Mouse (Mus musculus): ENCODE results near the gene Slc2a4. TPM values are rescaled to one million over a fixed set of nuclear protein-coding genes. Genes with fewer than 3 reads are reported as not detected.

Slc2a4 gene
- total RNA-seq, 2 experiments from 2014 or later, result 325 to 365 TPM

DNA sequence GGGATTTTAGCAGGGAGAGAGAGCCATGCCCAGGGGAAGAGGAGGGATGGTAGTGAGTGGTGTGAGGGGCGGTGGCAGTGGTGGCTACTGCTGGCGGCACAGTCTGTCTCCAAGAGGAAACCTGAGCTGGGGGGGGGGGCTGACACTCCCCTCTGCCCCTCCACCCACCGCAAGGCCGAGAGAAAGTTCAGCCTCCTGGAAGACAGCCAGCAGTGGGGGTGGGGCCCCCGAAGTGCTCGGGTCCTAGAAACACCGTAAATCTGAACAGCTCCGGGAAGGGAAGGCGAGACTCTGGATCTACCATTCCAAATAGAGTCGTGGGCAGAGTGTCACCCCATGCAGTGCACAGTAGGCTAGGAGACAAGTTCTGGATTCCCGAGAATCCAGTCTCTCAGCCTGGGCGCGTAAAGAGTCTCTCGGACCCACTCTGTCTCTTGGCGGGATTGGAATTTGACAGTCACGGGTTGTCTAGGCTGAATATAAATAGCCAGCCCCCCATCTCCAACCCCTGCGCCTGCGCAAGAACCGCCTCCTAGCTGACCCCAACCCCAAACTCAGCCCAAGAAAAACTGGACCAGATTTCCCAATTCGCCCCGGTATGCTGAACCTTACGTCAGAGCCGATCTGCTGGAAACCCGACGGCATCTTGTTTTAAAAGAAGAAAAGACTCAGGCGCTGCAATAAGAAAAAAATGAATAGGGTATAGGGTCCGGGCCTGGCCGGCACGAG is 487 bp downstream of the Slc2a4 start:
- intact Hi-C loops (cut with DNase I), result no loop called here
- peak; percentile 33 for DNase-seq (ENCODE audit: low spot score)

DNA sequence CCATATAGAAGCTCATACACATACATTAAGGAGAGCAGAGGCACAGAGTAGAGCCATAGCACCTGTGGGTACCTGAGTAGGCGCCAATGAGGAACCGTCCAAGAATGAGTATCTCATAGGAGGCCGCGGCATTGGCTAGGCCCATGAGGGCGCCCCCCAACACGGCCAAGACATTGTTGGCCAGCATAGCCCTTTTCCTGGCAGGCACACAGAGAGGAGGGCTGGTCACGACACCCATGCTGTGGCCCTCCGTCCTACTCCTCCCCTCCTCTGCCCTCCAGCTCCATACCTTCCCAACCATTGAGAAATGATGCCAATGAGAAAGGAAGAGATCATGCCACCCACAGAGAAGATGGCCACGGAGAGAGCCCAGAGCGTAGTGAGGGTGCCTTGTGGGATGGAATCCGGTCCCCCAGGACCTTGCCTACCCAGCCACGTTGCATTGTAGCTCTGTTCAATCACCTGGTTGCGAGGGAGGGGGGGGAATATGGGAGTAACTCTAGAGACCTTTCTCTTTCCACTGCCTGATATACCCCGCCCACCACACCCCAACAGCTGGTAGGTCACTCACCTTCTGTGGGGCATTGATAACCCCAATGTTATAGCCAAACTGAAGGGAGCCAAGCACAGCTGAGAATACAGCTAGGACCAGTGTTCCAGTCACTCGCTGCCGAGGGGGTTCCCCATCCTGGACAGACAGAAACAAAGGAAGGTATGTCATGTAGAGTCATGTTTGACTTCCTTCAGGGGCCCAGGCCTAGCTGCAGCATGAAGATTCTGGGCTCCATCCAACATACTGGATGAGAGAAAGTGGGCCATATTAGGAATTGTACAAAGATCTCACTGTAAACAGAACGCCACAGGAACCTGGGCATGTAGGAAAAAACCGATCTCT is 1.7 kb downstream of the Slc2a4 start:
- intact Hi-C loops (cut with DNase I), result no loop called here
- no peak for DNase-seq (ENCODE audit: low spot score)

DNA sequence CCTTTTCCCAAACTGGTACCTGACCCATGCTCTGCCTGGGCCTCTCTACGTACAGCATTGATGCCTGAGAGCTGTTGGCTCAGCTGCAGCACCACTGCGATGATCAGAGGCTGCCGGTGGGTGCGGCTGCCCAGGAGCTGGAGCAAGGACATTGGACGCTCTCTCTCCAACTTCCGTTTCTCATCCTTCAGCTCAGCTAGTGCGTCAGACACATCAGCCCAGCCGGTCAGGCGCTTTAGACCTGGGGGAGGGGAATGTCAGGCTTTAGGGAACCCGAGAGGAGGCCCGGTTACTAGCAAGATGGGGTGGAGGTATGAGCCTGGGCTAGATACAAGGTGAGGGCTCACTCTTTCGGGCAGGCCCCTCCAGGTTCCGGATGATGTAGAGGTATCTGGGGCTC is 2.8 kb downstream of the Slc2a4 start:
- intact Hi-C loops (cut with DNase I), result no loop called here
- DNase-seq (ENCODE audit: low spot score), result no peak

DNA sequence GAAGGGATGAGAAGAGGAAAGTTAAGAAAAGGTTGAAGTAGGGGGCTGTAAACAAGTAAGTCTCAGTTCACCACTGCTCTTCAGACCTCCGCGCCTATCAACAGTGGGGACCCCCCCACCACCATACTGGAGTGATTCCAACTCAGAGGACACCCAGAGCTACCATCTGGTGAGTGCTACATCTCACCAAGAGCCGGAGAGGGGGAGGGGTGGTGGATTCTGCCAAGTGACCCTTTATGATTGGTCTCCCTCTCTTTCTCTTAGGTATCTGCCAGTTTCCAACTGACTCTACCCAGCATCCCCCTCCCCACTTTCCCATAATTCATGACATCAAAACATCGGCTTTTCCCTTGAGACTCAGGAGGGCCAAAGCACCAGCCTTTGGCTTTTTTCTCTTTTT is 7.0 kb downstream of the Slc2a4 start:
- intact Hi-C loops (cut with DNase I), result no loop called here

DNA sequence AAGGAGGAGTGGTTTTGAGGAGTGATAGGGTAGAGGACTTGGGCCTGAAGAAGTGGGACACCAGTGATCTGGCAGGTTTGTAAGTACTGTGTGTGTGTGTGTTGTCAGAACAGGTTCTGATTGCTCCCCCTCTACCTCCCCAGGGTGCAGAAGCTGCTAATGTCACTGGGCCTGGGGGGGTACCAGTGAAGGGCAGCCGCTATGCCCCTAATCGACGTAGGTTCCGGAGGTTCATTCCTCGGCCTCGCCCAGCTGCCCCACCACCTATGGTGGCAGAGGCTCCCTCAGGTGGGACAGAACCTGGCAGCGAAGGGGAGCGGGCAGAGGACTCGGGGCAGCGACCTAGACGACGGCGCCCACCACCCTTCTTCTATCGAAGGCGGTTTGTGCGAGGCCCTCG is 8.3 kb downstream of the Slc2a4 start:
- intact Hi-C loops (cut with DNase I), result loop anchor here (10.0 kb wide), 1 partner anchor 275 kb away; the partner anchor contains the start of gene Slc16a11
- DNase-seq (ENCODE audit: low spot score), result no peak

More for the DNA sequence above, 7.0 kb downstream of the Slc2a4 start:
- DNase-seq (ENCODE audit: low spot score), result no peak

DNA sequence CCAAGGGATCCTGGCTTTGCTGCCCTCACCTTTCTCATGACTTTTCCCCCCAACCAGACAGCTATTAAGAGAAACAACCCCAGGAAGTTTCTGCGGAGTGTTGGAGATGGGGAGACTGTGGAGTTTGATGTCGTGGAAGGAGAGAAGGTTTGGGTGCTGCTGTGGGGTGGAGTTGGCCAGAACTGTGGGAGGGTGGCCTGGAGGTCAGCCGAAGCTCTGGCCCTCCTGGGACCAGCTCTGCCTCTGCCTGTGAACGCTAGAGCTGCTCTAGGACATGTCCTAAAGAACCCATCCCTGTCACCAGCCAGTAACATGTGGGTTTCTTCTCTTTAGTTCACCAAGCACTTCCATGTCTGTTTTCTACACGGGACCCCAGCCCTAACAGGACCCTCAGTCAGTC is 8.8 kb downstream of the Slc2a4 start:
- intact Hi-C loops (cut with DNase I), result loop anchor here (10.0 kb wide), 1 partner anchor 276 kb away; the partner anchor contains the start of gene Slc16a11
- DNase-seq (ENCODE audit: low spot score), result no peak

DNA sequence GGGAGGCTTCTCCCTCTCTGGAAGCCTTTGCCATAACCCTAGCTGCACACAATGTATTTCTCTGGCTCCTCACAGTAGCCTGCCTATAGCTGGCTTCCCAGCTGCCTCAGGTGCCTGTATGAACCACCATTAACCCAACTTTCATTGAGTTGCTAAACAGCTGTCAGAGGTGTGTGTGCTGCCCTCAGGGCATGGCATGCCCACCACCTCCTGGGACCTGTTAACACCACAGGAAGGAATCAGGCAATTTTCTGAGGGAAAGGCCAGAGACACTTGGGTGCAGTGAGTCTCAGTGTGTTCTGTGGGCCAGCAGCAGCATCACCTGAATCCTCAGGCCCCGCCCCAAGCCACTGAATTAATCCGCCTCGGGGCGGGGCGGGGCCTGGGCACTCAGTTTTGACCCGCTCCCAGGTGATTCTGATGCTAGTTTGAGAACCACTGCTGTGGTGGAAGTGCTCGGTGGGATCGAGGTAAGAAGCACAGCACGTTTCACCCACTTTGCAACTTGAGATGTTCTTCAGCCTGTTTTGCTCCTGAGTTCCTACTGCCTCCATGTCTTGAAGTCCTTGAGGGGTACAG is 9.5 kb downstream of the Slc2a4 start:
- intact Hi-C loops (cut with DNase I), result loop anchor here (10.0 kb wide), 1 partner anchor 276 kb away; the partner anchor contains the start of gene Slc16a11
- DNase-seq (ENCODE audit: low spot score), result no peak

DNA sequence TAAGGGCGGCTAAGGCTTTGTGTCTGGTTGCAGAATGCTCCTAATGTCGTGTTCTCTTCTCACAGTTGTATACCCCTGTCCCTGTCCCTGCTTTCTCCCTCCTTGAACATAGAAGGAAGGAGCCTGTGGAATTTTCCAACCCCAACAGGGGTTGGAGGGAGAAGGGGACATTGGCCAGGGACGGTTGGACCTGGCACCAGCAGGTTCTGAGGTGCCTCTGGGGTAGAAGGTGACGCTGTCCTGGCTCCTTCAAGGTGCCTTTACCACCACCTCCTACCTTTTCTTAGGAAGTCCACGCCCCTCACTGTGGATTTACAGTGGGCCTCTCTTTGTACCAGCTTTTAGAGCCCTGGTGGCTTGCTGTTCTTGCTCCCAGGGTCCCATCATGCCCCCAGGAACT is 10.2 kb downstream of the Slc2a4 start:
- intact Hi-C loops (cut with DNase I), result loop anchor here (10.0 kb wide), 1 partner anchor 277 kb away; the partner anchor contains the start of gene Slc16a11

DNA sequence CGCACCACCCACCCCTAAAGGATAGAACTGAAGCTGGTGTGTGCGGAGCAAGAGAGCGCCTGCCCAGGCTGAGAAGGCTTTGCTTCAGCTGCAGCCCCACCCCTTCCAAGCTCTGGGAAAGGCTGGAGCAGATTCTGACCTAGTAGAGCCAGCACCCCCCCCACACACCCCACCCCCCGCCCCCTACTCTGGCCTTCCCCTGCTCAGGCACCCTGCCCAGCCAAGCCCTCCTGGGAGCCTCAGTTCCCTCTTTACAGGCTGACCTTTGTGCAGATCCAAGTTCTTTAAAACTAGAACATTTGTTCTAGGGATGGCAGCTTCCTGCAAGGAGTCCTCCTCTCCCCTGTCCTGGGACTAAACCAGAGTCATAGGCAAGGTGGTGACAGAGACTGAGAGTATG is 10.6 kb downstream of the Slc2a4 start:
- intact Hi-C loops (cut with DNase I), result loop anchor here (10.0 kb wide), 1 partner anchor 277 kb away; the partner anchor contains the start of gene Slc16a11
- peak; percentile 35 for DNase-seq (ENCODE audit: low spot score)

More for the DNA sequence above, 10.2 kb downstream of the Slc2a4 start:
- no peak for DNase-seq (ENCODE audit: low spot score)

DNA sequence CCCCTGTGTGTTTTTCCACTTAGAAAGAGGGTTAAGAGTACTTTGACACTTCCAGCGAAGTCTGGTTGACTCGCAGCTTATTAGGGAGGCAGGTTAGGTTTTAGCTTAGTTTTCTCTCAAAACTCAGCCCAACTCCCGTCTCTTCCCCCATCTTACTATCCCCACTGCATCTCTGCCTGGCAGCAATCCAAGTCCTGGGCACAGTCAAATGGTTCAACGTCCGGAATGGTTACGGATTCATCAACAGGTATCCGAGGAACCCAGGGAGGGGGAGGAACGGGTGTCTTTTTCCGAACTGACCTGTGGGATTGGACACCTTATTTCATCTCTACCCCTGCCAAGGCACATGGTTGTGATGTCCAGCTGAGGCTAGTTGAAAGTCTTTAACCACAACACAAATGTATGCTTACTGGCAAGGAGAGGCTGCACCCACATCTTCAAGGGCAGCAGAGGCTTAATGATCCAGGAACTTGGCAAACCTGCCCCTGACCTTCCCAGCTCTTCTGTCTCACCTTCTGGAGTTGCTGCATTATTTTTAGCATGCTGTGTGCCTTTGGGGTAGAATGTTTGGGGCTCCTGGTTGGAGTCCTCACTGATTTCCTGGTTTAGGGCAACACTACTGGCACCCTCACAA is 11.2 kb downstream of the Slc2a4 start:
- intact Hi-C loops (cut with DNase I), result loop anchor here (10.0 kb wide), 1 partner anchor 278 kb away; the partner anchor contains the start of gene Slc16a11
- no peak for DNase-seq (ENCODE audit: low spot score)

DNA sequence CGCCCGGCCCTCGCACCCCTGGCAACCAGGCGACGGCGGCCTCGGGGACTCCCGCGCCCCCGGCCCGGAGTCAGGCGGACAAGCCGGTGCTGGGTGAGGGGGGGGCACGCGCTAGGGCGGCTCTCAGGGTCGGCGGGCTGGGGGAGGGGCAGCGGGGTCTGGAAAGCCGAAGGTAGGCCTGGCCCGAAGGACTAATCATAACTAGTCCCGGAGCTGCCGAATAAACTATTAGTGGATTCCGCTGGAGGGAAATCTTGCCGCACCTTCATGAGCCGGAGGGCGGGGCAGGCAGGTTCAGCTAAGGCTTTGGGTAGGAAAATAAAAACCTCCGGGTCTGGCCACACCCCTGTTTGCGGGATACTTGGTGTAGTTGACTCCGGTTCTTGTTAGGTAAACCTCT is 11.8 kb downstream of the Slc2a4 start:
- intact Hi-C loops (cut with DNase I), result loop anchor here (10.0 kb wide), 1 partner anchor 279 kb away; the partner anchor contains the start of gene Slc16a11
- no peak for DNase-seq (ENCODE audit: low spot score)

DNA sequence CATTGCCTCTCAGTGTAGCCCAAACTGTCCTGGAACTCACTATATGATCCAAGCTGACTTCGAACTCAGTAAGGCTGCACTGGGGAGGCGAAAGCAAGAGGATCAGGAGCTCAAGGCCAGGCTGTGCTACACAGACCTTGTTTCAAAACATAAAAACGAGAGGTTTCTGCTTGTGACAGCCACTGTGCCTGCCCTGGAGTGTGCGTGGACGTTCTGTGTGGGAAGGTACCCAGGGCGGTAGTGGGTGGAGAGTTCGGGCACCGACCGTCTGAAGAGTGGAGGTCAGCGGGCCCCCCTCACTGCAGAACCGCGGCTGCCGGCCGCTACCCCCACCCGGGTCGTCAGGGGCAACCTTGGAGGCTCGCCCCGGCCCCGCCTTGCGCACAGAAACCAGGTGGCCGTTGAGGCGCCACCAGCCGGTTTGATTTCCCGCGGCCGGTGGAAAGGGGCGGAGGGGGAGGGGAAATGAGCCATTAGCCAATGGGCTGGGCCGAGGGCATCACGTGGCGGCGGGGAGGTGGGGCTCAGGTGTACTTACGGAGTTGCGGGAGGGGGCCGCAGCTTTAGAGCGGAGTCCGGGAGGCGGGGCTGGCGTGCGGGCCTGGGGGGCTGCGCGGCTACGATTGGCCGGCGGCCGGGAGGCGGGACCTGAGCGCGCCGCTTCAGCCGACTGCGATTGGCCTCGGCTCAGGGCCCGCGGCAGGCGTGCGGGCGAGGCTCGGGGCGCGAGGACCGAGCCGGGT is 12.7 kb downstream of the Slc2a4 start, which contains the start of gene Ybx2:
Gene Ybx2, plus strand, starts transcription at position 660 of the 743 bp plus-strand sequence.
- intact Hi-C loops (cut with DNase I), result loop anchor here (10.0 kb wide), 1 partner anchor 279 kb away; the partner anchor contains the start of gene Slc16a11

DNA sequence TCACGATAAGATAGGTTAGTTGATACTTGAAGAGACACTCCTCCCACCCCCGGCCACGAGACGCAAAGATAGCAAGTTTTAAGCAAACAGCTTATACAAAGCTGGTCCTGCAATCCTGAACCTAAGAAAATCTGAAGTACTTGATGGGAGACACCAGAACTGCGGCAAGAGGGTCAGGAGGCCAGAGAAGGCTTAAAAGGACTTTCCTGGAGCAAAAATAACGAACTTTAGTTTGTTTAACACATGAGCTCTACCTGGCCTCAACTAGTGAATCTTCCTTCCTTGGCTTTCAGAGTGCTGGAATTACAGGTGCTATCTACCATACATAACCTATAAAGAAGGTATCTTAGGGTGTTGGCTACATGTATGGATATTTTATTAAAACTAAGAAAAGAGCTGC is 13.3 kb downstream of the Slc2a4 start:
- intact Hi-C loops (cut with DNase I), result loop anchor here (1.0 to 10.0 kb wide), 3 partner anchors 15 to 280 kb away; partner anchors contain the start of gene Slc16a11
- DNase-seq (ENCODE audit: low spot score), result no peak

More for the DNA sequence above, 12.7 kb downstream of the Slc2a4 start, which contains the start of gene Ybx2:
- DNase-seq (ENCODE audit: low spot score), result peak; percentile 72

DNA sequence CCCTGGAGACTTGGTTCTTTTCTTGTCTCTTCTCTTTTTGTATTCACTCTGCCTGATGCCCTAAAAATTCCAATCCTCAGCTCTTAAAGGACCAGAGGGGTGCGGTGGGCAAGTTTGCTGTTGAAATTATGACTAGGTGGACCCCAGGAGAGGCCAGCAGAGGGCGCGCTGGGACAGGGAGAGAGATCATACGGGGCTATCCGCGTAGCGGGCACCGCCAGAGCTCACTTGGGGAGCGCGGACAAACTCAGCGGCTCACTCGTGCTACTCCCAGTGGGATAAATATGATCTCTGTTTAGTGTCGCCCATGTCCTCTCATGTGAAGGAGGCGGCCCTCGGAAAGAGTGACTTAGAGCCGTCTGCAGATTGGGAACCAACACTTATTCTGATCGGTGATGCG is 13.8 kb downstream of the Slc2a4 start:
- peak; percentile 71 for DNase-seq (ENCODE audit: low spot score)
- intact Hi-C loops (cut with DNase I), result loop anchor here (1.0 to 10.0 kb wide), 3 partner anchors 15 to 281 kb away; partner anchors contain the start of gene Slc16a11

DNA sequence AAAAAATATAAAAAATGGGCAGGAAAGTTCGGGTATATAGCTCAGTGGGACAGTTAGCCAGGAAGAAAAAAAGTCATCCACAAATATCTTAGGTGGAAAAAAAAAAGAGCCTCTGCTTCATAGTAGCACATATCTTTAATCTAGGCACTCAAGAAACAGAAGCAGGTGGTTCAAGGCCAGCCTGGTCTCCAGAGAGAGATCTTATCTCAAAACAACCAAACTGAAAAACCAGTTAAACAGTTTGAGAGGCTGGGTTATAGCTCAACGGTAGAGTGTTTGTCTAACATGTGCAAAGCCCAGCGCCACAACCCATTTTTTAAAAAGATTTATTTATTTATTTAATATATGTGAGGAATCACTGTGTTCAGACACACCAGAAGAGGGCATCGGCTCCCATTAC is 14.9 kb downstream of the Slc2a4 start:
- no peak for DNase-seq (ENCODE audit: low spot score)
- intact Hi-C loops (cut with DNase I), result loop anchor here (5.0 to 10.0 kb wide), 2 partner anchors 74 to 282 kb away; partner anchors contain the start of gene Slc16a11

DNA sequence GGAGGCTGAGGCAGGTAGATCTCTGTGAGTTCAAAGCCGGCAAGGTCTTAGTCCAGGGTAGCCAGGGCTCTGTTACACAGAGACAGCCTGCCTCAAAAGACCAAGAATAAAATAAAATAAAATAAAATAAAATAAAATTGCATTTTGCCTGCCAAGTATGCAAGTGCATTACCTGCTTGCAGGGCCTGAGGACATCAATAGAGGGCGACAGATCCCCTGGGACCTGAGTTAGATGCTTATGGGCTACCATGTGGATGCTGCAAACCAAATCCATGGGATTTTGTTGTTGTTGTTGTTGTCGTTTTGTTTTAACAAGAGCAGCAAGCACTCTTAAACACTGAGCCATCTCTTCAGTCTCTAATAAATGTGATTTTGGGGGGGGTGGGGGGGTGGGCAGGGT is 15.7 kb downstream of the Slc2a4 start:
- DNase-seq (ENCODE audit: low spot score), result no peak
- intact Hi-C loops (cut with DNase I), result loop anchor here (5.0 to 10.0 kb wide), 2 partner anchors 75 to 283 kb away; partner anchors contain the start of gene Slc16a11

DNA sequence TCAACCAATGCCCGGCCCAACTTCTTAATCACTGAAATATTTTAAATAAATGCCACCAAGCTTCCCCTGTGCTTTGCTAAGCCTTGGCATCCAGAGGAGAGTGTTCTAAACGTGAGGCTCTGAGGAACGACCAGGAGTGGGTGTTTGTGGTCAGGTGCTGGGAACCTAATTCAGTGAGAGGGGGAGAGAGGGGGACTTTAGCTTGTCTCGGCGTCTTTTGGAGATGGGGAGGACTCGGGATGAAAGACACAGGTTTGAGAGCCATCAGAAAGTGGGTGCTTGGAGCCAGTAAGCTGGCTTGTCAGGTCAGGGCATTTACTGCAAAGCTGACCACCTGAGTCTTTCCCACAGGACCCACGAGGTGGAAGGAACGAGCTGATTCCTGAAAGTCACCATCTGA is 16.2 kb downstream of the Slc2a4 start:
- no peak for DNase-seq (ENCODE audit: low spot score)
- intact Hi-C loops (cut with DNase I), result loop anchor here (5.0 to 10.0 kb wide), 2 partner anchors 76 to 283 kb away; partner anchors contain the start of gene Slc16a11

DNA sequence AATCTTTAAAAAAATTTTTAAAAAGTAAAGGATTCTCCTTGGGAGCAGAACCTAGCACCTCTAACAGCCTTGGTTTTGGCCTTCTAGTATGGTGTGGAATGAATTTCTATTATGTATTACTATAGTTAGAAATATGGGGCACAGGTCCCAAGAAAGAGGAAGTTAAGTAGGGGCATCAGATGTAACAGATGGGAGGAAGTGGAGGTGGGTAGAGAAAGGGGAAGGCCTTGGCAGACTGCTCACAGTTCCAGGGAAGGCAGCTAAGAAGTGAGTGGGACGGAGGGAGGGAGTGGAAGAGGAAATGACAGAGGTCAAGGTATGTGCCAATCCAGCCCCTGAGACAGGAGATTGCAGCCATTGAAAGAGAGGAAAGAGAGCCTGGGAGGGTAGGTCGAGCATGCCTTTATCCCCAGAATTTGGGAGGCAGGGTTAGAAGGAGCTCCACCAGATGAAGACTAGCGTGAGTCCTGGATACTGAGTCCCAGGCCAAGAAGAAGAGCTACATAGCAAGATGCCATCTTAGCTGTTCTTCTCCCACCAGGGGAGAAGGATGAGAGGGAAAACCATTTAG is 16.9 kb downstream of the Slc2a4 start:
- DNase-seq (ENCODE audit: low spot score), result no peak
- intact Hi-C loops (cut with DNase I), result loop anchor here (5.0 to 10.0 kb wide), 2 partner anchors 76 to 284 kb away; partner anchors contain the start of gene Slc16a11

Measured in heart, postnatal 25 days (tissue).